Mouse (Mus musculus) T-helper 1 cell (primary cell): ENCODE measurements around the gene Dock11.

Experiments
- in situ Hi-C: fragments of 300-600 bp; cut with MboI, MseI; formaldehyde crosslinking; loops from one replicate; pipeline ENCODE4 v1.15.1; 2025; ENCODE audit warnings: high pct_unique_total_duplicates

The Dock11 gene

GRCm38 (mm10) chrX:35950135-35950534 is 61.5 kb downstream of the Dock11 start:
- in situ Hi-C loops: no loop called here

GRCm38 (mm10) chrX:35951945-35952344 is 63.3 kb downstream of the Dock11 start:
- in situ Hi-C loops: no loop called here

- in situ Hi-C loops: no loop called here
These were observed 64.0 kb downstream of the Dock11 start for GRCm38 (mm10) chrX:35952521-35953095.

- in situ Hi-C loops: no loop called here
These were observed 67.6 kb downstream of the Dock11 start for GRCm38 (mm10) chrX:35956236-35956635.

GRCm38 (mm10) chrX:35963087-35963486 is 74.5 kb downstream of the Dock11 start:
- in situ Hi-C loops: no loop called here

GRCm38 (mm10) chrX:35969276-35969675 is 80.6 kb downstream of the Dock11 start:
- in situ Hi-C loops: no loop called here

- in situ Hi-C loops: no loop called here
These were observed 88.0 kb downstream of the Dock11 start for GRCm38 (mm10) chrX:35976657-35977056.

GRCm38 (mm10) chrX:35987981-35988380 is 99.3 kb downstream of the Dock11 start:
- in situ Hi-C loops: loop anchor here (5.0 kb wide), 1 partner anchor 44 kb away; no protein-coding TSS in a partner anchor

- in situ Hi-C loops: no loop called here
These were observed 102.0 kb downstream of the Dock11 start for GRCm38 (mm10) chrX:35990508-35991095.

- in situ Hi-C loops: no loop called here
These were observed 105.6 kb downstream of the Dock11 start for GRCm38 (mm10) chrX:35994226-35994625.

GRCm38 (mm10) chrX:35997004-35997403 is 108.4 kb downstream of the Dock11 start:
- in situ Hi-C loops: loop anchor here (5.0 kb wide), 1 partner anchor 165 kb away; no protein-coding TSS in a partner anchor

GRCm38 (mm10) chrX:35997793-35998419 is 109.3 kb downstream of the Dock11 start:
- in situ Hi-C loops: loop anchor here (5.0 kb wide), 1 partner anchor 166 kb away; no protein-coding TSS in a partner anchor

GRCm38 (mm10) chrX:36025651-36026050 is 137.0 kb downstream of the Dock11 start:
- in situ Hi-C loops: no loop called here

- in situ Hi-C loops: loop anchor here (5.0 kb wide), 1 partner anchor 44 kb away; no protein-coding TSS in a partner anchor
These were observed 142.5 kb downstream of the Dock11 start for GRCm38 (mm10) chrX:36031113-36031512.

- in situ Hi-C loops: loop anchor here (5.0 kb wide), 1 partner anchor 47 kb away; no protein-coding TSS in a partner anchor
These were observed 145.4 kb downstream of the Dock11 start for GRCm38 (mm10) chrX:36034045-36034444.

GRCm38 (mm10) chrX:36045731-36046130 is 157.1 kb downstream of the Dock11 start:
- in situ Hi-C loops: no loop called here

GRCm38 (mm10) chrX:36047451-36047850 is 158.8 kb downstream of the Dock11 start:
- in situ Hi-C loops: no loop called here

GRCm38 (mm10) chrX:36050312-36050711 is 161.7 kb downstream of the Dock11 start:
- in situ Hi-C loops: no loop called here

GRCm38 (mm10) chrX:36073997-36074396 is 185.4 kb downstream of the Dock11 start:
- in situ Hi-C loops: no loop called here

- in situ Hi-C loops: no loop called here
These were observed 188.5 kb downstream of the Dock11 start for GRCm38 (mm10) chrX:36077164-36077563.

- in situ Hi-C loops: no loop called here
These were observed 194.3 kb downstream of the Dock11 start for GRCm38 (mm10) chrX:36082917-36083316.

- in situ Hi-C loops: no loop called here
These were observed 200.0 kb downstream of the Dock11 start for GRCm38 (mm10) chrX:36088464-36089256.
